Mouse (Mus musculus) forebrain, embryonic 13.5 days (tissue): ENCODE results near the gene Adamts14. TPM values are rescaled to one million over a fixed set of nuclear protein-coding genes. Genes with fewer than 3 reads are reported as not detected.
A peak's percentile ranks its signal among the peaks of the same experiment; 100 is the strongest.

Experiments
- ATAC-seq: fragments of 200-750 bp; cut with Nextera tagmentation; 2 replicates; pipeline ENCODE4 v1.8.0; 2017
- H3K27ac ChIP-seq: fragments of 300-500 bp; sonication (generic); 2 replicates; pipeline ENCODE4 v1.5.1; 2015; ENCODE audit warnings: inconsistent platforms, mild to moderate bottlenecking, moderate library complexity
- H3K27me3 ChIP-seq: fragments of 300-500 bp; sonication (generic); 2 replicates; pipeline ENCODE4 v1.6.1; 2015; ENCODE audit warnings: mild to moderate bottlenecking, inconsistent platforms
- H3K36me3 ChIP-seq: fragments of 300-500 bp; sonication (generic); 2 replicates; pipeline ENCODE4 v1.6.1; 2015; ENCODE audit warnings: mild to moderate bottlenecking, inconsistent platforms; ENCODE audit not compliant: poor library complexity, severe bottlenecking
- H3K4me1 ChIP-seq: fragments of 300-500 bp; sonication (generic); 2 replicates; pipeline ENCODE4 v1.6.1; 2015; ENCODE audit warnings: inconsistent platforms
- H3K4me2 ChIP-seq: fragments of 300-500 bp; sonication (generic); 2 replicates; pipeline ENCODE4 v1.6.1; 2015; ENCODE audit warnings: inconsistent platforms, mild to moderate bottlenecking, moderate library complexity
- H3K4me3 ChIP-seq: fragments of 300-500 bp; sonication (generic); 2 replicates; pipeline ENCODE4 v1.5.1; 2015; ENCODE audit warnings: mild to moderate bottlenecking, inconsistent platforms
- H3K9ac ChIP-seq: fragments of 300-500 bp; sonication (generic); 2 replicates; pipeline ENCODE4 v1.6.1; 2015; ENCODE audit warnings: mild to moderate bottlenecking, inconsistent platforms
- H3K9me3 ChIP-seq: fragments of 300-500 bp; sonication (generic); replicated peaks from 2 replicates; pipeline ENCODE4 v1.6.1; 2016; ENCODE audit warnings: inconsistent platforms
- WGBS: fragments of 180-500 bp; shearing (Covaris S2); methylation state at CpG from one replicate; pipeline ENCODE4 v1.1.7; 2015; 5-methylcytosine and 5-hydroxymethylcytosine counted together
- polyA plus RNA-seq: library from polyadenylated mRNA; unstranded; fragments of >200 nt; fragmentation: Nextera tagmentation; extraction: Ambion mirVana; gene quantifications from 2 replicates; pipeline ENCODE4 v1.2.1, GENCODE M21; 2015

Gene Adamts14
- polyA plus RNA-seq, 1 experiment from 2014 or later = 0.13 TPM

GRCm38 (mm10) chr10:61273844-61274215 lies 592 bp upstream of the Adamts14 start:
- peaks cover 29% of the 10 kb centered on the region for H3K27me3 ChIP-seq
- no peak overlapping the region for H3K27ac ChIP-seq
- peak; percentile 37; the same call in 1 of the 2 replicates for ATAC-seq
- H3K4me3 ChIP-seq = peak overlapping the region; percentile 52
- no peaks in the 10 kb centered on the region for H3K9me3 ChIP-seq
- H3K9ac ChIP-seq = peak overlapping the region; percentile 67; the same call in 1 of the 2 replicates
- H3K4me2 ChIP-seq = peak overlapping the region; percentile 94
- peaks cover 9% of the 10 kb centered on the region for H3K4me1 ChIP-seq
- H3K36me3 ChIP-seq = no peaks in the 10 kb centered on the region
- 46% methylated on average over 7 of the region's 7 CpGs for WGBS

- H3K4me1 ChIP-seq = peaks cover 9% of the 10 kb centered on the region
- WGBS = 46% methylated on average over 5 of the region's 5 CpGs
- peak overlapping the region; percentile 94 for H3K4me2 ChIP-seq
- no peaks in the 10 kb centered on the region for H3K36me3 ChIP-seq
- H3K27me3 ChIP-seq = peaks cover 29% of the 10 kb centered on the region
- H3K4me3 ChIP-seq = peak overlapping the region; percentile 52
- H3K27ac ChIP-seq = no peak overlapping the region
- H3K9me3 ChIP-seq = no peaks in the 10 kb centered on the region
- ATAC-seq = no peak
- H3K9ac ChIP-seq = peak overlapping the region; percentile 67
These were observed 607 bp downstream of the Adamts14 start for GRCm38 (mm10) chr10:61272631-61273030.

- H3K36me3 ChIP-seq = no peaks in the 10 kb centered on the region
- H3K9ac ChIP-seq = no peak overlapping the region
- H3K9me3 ChIP-seq = no peaks in the 10 kb centered on the region
- H3K4me3 ChIP-seq = no peak overlapping the region
- 0 out of 2 replicates have a peak overlapping the region, but pooled peaks have one; percentile 94 for H3K4me2 ChIP-seq
- WGBS = 58% methylated on average over 8 of the region's 8 CpGs
- no peak overlapping the region for H3K27ac ChIP-seq
- H3K27me3 ChIP-seq = peaks cover 29% of the 10 kb centered on the region
- ATAC-seq = no peak
- peaks cover 9% of the 10 kb centered on the region for H3K4me1 ChIP-seq
These were observed 1.1 kb downstream of the Adamts14 start for GRCm38 (mm10) chr10:61272089-61272626.

- peaks cover 7% of the 10 kb centered on the region for H3K27me3 ChIP-seq
- WGBS = 91% methylated on average over 5 of the region's 5 CpGs
These were observed 5.9 kb downstream of the Adamts14 start for GRCm38 (mm10) chr10:61267378-61267777.

GRCm38 (mm10) chr10:61263606-61264005 lies 9.6 kb downstream of the Adamts14 start:
- Histone ChIP-seq H3K27ac (no peak overlapping the region), H3K9me3 (no peaks in the 10 kb centered on the region), H3K27me3 (no peaks in the 10 kb centered on the region), H3K36me3 (no peaks in the 10 kb centered on the region), H3K4me1 (no peaks in the 10 kb centered on the region), H3K4me3 (no peak overlapping the region), H3K9ac (no peak overlapping the region), H3K4me2 (no peak overlapping the region)
- ATAC-seq = no peak
- WGBS = 81% methylated on average over 8 of the region's 8 CpGs

More at GRCm38 (mm10) chr10:61267378-61267777, 5.9 kb downstream of the Adamts14 start:
- Histone ChIP-seq H3K36me3 (no peaks in the 10 kb centered on the region), H3K9ac (no peak overlapping the region), H3K4me3 (no peak overlapping the region), H3K4me1 (no peaks in the 10 kb centered on the region), H3K9me3 (no peaks in the 10 kb centered on the region), H3K4me2 (no peak overlapping the region), H3K27ac (no peak overlapping the region)
- no peak for ATAC-seq

- WGBS = 79% methylated on average over 13 of the region's 13 CpGs
- no peak overlapping the region for H3K27ac ChIP-seq
- no peak overlapping the region for H3K4me2 ChIP-seq
- no peak overlapping the region for H3K4me3 ChIP-seq
- no peaks in the 10 kb centered on the region for H3K36me3 ChIP-seq
- H3K4me1 ChIP-seq = no peaks in the 10 kb centered on the region
- H3K27me3 ChIP-seq = no peaks in the 10 kb centered on the region
- ATAC-seq = no peak
- H3K9ac ChIP-seq = no peak overlapping the region
- H3K9me3 ChIP-seq = 0 out of 2 replicates have a peak, but pooled peaks cover 5% of the 10 kb centered on the region
These were observed 11.7 kb downstream of the Adamts14 start for GRCm38 (mm10) chr10:61261229-61262156.

GRCm38 (mm10) chr10:61258131-61258530 lies 15.1 kb downstream of the Adamts14 start:
- ATAC-seq = no peak
- H3K27ac ChIP-seq = no peak overlapping the region
- H3K9ac ChIP-seq = no peak overlapping the region
- H3K4me1 ChIP-seq = no peaks in the 10 kb centered on the region
- H3K9me3 ChIP-seq = 0 out of 2 replicates have a peak, but pooled peaks cover 5% of the 10 kb centered on the region
- no peak overlapping the region for H3K4me3 ChIP-seq
- no peaks in the 10 kb centered on the region for H3K36me3 ChIP-seq
- 79% methylated on average over 1 of the region's 1 CpGs for WGBS
- no peak overlapping the region for H3K4me2 ChIP-seq
- H3K27me3 ChIP-seq = no peaks in the 10 kb centered on the region

- ATAC-seq = no peak
- no peaks in the 10 kb centered on the region for H3K4me1 ChIP-seq
- H3K36me3 ChIP-seq = no peaks in the 10 kb centered on the region
- no peak overlapping the region for H3K4me2 ChIP-seq
- no peak overlapping the region for H3K27ac ChIP-seq
- WGBS = 93% methylated on average over 9 of the region's 9 CpGs
- no peak overlapping the region for H3K9ac ChIP-seq
- H3K9me3 ChIP-seq = 0 out of 2 replicates have a peak, but pooled peaks cover 5% of the 10 kb centered on the region
- no peak overlapping the region for H3K4me3 ChIP-seq
- H3K27me3 ChIP-seq = no peaks in the 10 kb centered on the region
These were observed 16.6 kb downstream of the Adamts14 start for GRCm38 (mm10) chr10:61256665-61257064.

- Histone ChIP-seq H3K4me2 (no peak overlapping the region), H3K36me3 (no peaks in the 10 kb centered on the region), H3K9me3 (0 out of 2 replicates have a peak, but pooled peaks cover 5% of the 10 kb centered on the region), H3K9ac (no peak overlapping the region), H3K27me3 (no peaks in the 10 kb centered on the region), H3K4me1 (no peaks in the 10 kb centered on the region), H3K4me3 (no peak overlapping the region), H3K27ac (no peak overlapping the region)
- no peak for ATAC-seq
- WGBS = 83% methylated on average over 8 of the region's 8 CpGs
These were observed 18.0 kb downstream of the Adamts14 start for GRCm38 (mm10) chr10:61255190-61255589.

GRCm38 (mm10) chr10:61254761-61255160 lies 18.5 kb downstream of the Adamts14 start:
- H3K9me3 ChIP-seq = 0 out of 2 replicates have a peak, but pooled peaks cover 5% of the 10 kb centered on the region
- no peak overlapping the region for H3K27ac ChIP-seq
- ATAC-seq = no peak
- 0 out of 2 replicates have a peak, but pooled peaks cover 4% of the 10 kb centered on the region for H3K4me1 ChIP-seq
- H3K27me3 ChIP-seq = no peaks in the 10 kb centered on the region
- H3K9ac ChIP-seq = no peak overlapping the region
- 80% methylated on average over 6 of the region's 6 CpGs for WGBS
- no peak overlapping the region for H3K4me2 ChIP-seq
- no peak overlapping the region for H3K4me3 ChIP-seq
- H3K36me3 ChIP-seq = no peaks in the 10 kb centered on the region

- Histone ChIP-seq H3K4me1 (0 out of 2 replicates have a peak, but pooled peaks cover 7% of the 10 kb centered on the region), H3K36me3 (no peaks in the 10 kb centered on the region), H3K4me2 (no peak overlapping the region), H3K27ac (no peak overlapping the region), H3K4me3 (no peak overlapping the region), H3K9ac (no peak overlapping the region), H3K27me3 (no peaks in the 10 kb centered on the region), H3K9me3 (no peaks in the 10 kb centered on the region)
- no peak for ATAC-seq
- WGBS = 2% methylated on average over 2 of the region's 2 CpGs
These were observed 23.3 kb downstream of the Adamts14 start for GRCm38 (mm10) chr10:61249951-61250350.

GRCm38 (mm10) chr10:61248596-61249114 lies 24.6 kb downstream of the Adamts14 start:
- Histone ChIP-seq H3K27me3 (no peaks in the 10 kb centered on the region), H3K9ac (no peak overlapping the region), H3K9me3 (no peaks in the 10 kb centered on the region), H3K27ac (no peak overlapping the region), H3K4me1 (0 out of 2 replicates have a peak, but pooled peaks cover 7% of the 10 kb centered on the region), H3K36me3 (no peaks in the 10 kb centered on the region), H3K4me3 (no peak overlapping the region), H3K4me2 (no peak overlapping the region)
- ATAC-seq = no peak
- 86% methylated on average over 13 of the region's 13 CpGs for WGBS
